Comparison of ENCODE assay signal across 8 mouse cellular contexts in the genomic region with DNA sequence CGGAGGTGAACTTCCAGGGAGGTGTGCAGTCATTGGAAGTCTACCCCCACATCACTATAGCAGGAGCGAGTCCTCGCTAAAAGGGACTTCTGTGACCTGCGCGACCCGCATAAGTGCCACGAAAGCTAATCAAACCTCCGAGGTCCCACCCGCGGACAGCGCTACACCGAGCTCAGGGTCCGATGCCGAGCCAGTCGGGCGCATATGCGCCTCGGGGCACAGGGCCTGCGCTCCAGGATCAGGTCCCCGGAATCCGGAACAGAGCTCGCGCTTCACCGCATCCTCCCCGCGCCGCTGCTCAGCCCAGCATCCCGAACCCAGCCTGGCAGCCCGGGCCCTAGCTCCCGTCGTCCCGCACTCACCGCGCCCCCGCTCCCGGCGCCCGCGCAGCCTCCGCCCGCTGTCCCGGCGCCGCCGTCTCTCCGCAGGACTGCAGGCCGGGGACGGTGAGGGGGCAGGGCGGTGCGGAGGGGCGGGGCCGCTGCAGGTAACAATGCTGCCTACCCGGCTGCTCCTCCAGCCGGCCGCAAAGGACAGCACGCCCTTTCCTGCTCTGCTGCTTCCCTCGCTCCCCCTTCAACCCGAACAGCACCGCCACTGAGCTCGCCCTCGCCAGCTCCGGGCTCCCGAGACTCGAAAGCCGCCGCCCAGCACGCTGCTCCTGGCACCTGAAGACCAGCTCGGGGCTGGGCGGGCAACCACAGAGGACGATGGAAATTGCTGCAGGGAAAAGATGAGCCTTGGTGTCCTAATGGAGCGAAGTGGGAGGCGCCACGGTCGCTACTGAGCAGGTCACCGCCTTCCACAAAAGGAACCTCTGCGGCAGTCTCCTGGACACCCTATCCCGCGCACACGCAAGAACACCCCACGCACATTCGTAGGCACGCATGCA. TPM values are rescaled to one million over a fixed set of nuclear protein-coding genes. Genes with fewer than 3 reads are reported as not detected.
DNase-seq lines count a peak whose midpoint lies in the region; ATAC-seq and TF ChIP-seq lines count a peak whose summit lies in the region.

A gene (minus strand): TSS at position 424 of the 892 bp plus-strand sequence.

- peak within 1 kb of the TSS; percentile 66 for H3K9ac ChIP-seq in heart, embryonic 11.5 days (ENCODE audit: low read depth, low read length)
- H3K9ac ChIP-seq in kidney, embryonic 14.5 days (ENCODE audit: low read depth, low read length), result peak within 1 kb of the TSS; percentile 63
- peak within 1 kb of the TSS; percentile 83 for H3K9ac ChIP-seq in liver, postnatal 0 days (replicated peaks)
- peak within 1 kb of the TSS; percentile 86 for H3K9ac ChIP-seq in neural tube, embryonic 12.5 days
- peak within 1 kb of the TSS; percentile 87 for H3K9ac ChIP-seq in stomach, postnatal 0 days (ENCODE audit: low read length)

- peak; percentile 67 to 73 for DNase-seq in urinary bladder, adult 18-20 months (ENCODE audit: low spot score in 2 of 2)
- no peak for DNase-seq in urinary bladder, postnatal 10 days (ENCODE audit: low spot score)
- DNase-seq in embryo, embryonic 10.5 days (ENCODE audit: low spot score), result peak; percentile 60
- DNase-seq in liver, postnatal 0 days, result peak; percentile 79
- DNase-seq in stomach, postnatal 0 days (ENCODE audit: low spot score), result peak; percentile 91

- H3K4me1 ChIP-seq in heart, embryonic 11.5 days (ENCODE audit: control insufficient read depth, insufficient read depth, low read length), result peaks cover 16% of the 10 kb centered on the region
- peaks cover 17% of the 10 kb centered on the region for H3K4me1 ChIP-seq in kidney, embryonic 14.5 days (ENCODE audit: control insufficient read depth, insufficient read depth, low read length)
- peaks cover 18% of the 10 kb centered on the region for H3K4me1 ChIP-seq in liver, postnatal 0 days (ENCODE audit: insufficient read depth)
- H3K4me1 ChIP-seq in neural tube, embryonic 12.5 days, result peaks cover 30% of the 10 kb centered on the region
- H3K4me1 ChIP-seq in stomach, postnatal 0 days (replicated peaks; ENCODE audit: control insufficient read depth, insufficient read depth), result no peaks in the 10 kb centered on the region

- peak within 1 kb of the TSS; percentile 97 for H3K4me2 ChIP-seq in heart, embryonic 11.5 days
- peak within 1 kb of the TSS; percentile 99 for H3K4me2 ChIP-seq in kidney, embryonic 14.5 days (replicated peaks; ENCODE audit: low read depth, low read length)
- peak within 1 kb of the TSS; percentile 83 for H3K4me2 ChIP-seq in liver, postnatal 0 days (ENCODE audit: low read depth, low read length)
- peak within 1 kb of the TSS; percentile 99 for H3K4me2 ChIP-seq in neural tube, embryonic 12.5 days (replicated peaks)
- peak within 1 kb of the TSS; percentile 100 for H3K4me2 ChIP-seq in stomach, postnatal 0 days (replicated peaks; ENCODE audit: low read depth)

- peaks cover 61% of the 10 kb centered on the region for H3K27me3 ChIP-seq in heart, embryonic 11.5 days (ENCODE audit: control insufficient read depth, insufficient read depth, low read length)
- peaks cover 21% of the 10 kb centered on the region for H3K27me3 ChIP-seq in kidney, embryonic 14.5 days (ENCODE audit: control insufficient read depth, insufficient read depth, low read length)
- H3K27me3 ChIP-seq in liver, postnatal 0 days (ENCODE audit: insufficient read depth, low read length), result peaks cover 24% of the 10 kb centered on the region
- H3K27me3 ChIP-seq in neural tube, embryonic 12.5 days (replicated peaks), result peaks cover 18% of the 10 kb centered on the region
- H3K27me3 ChIP-seq in stomach, postnatal 0 days (ENCODE audit: control insufficient read depth, insufficient read depth, low read length), result no peaks in the 10 kb centered on the region

- no peak within 1 kb of the TSS for H3K27ac ChIP-seq in heart, embryonic 11.5 days (ENCODE audit: low read depth, low read length)
- H3K27ac ChIP-seq in kidney, embryonic 14.5 days (ENCODE audit: low read depth, low read length), result no peak within 1 kb of the TSS
- H3K27ac ChIP-seq in liver, postnatal 0 days (ENCODE audit: low read depth), result peak within 1 kb of the TSS; percentile 79
- peak within 1 kb of the TSS; percentile 47; the same call in 1 of the 2 replicates for H3K27ac ChIP-seq in neural tube, embryonic 12.5 days
- peak within 1 kb of the TSS; percentile 90 for H3K27ac ChIP-seq in stomach, postnatal 0 days (replicated peaks)

- peak within 1 kb of the TSS; percentile 63 for H3K4me3 ChIP-seq in heart, embryonic 11.5 days (ENCODE audit: low read depth, low read length)
- H3K4me3 ChIP-seq in kidney, embryonic 14.5 days (ENCODE audit: low read length), result peak within 1 kb of the TSS; percentile 67
- peak within 1 kb of the TSS; percentile 74 for H3K4me3 ChIP-seq in liver, postnatal 0 days (ENCODE audit: low read depth, low read length)
- H3K4me3 ChIP-seq in neural tube, embryonic 12.5 days, result peak within 1 kb of the TSS; percentile 64
- H3K4me3 ChIP-seq in stomach, postnatal 0 days (ENCODE audit: low read depth, low read length), result peak within 1 kb of the TSS; percentile 78

- no peak for TF ChIP-seq EP300 in liver, postnatal 0 days (IDR thresholded peaks at IDR 0.05; ENCODE audit: low read depth)
- TF ChIP-seq EP300 in stomach, postnatal 0 days (optimal IDR thresholded peaks at IDR 0.05), result no peak

- H3K36me3 ChIP-seq in heart, embryonic 11.5 days (ENCODE audit: control insufficient read depth, insufficient read depth, low read length), result no peaks in the 10 kb centered on the region
- H3K36me3 ChIP-seq in kidney, embryonic 14.5 days (ENCODE audit: control insufficient read depth, insufficient read depth, low read length), result no peaks in the 10 kb centered on the region
- no peaks in the 10 kb centered on the region for H3K36me3 ChIP-seq in liver, postnatal 0 days (replicated peaks; ENCODE audit: insufficient read depth, low read length)
- H3K36me3 ChIP-seq in neural tube, embryonic 12.5 days, result no peaks in the 10 kb centered on the region
- no peaks in the 10 kb centered on the region for H3K36me3 ChIP-seq in stomach, postnatal 0 days (ENCODE audit: control insufficient read depth, insufficient read depth, low read length)

- no peaks in the 10 kb centered on the region for H3K9me3 ChIP-seq in heart, embryonic 11.5 days (replicated peaks; ENCODE audit: control insufficient read depth, low read length)
- no peaks in the 10 kb centered on the region for H3K9me3 ChIP-seq in kidney, embryonic 14.5 days (ENCODE audit: control insufficient read depth, low read length)
- no peaks in the 10 kb centered on the region for H3K9me3 ChIP-seq in liver, postnatal 0 days (ENCODE audit: low read length)
- H3K9me3 ChIP-seq in neural tube, embryonic 12.5 days, result no peaks in the 10 kb centered on the region
- no peaks in the 10 kb centered on the region for H3K9me3 ChIP-seq in stomach, postnatal 0 days (ENCODE audit: control insufficient read depth, low read length)

- TF ChIP-seq CTCF in liver, postnatal 0 days (IDR thresholded peaks at IDR 0.05; ENCODE audit: low read depth), result peak; percentile 36
- TF ChIP-seq CTCF in stomach, postnatal 0 days (IDR thresholded peaks at IDR 0.05; ENCODE audit: low read depth), result peak; percentile 43; the same call in 1 of the 2 replicates

- ATAC-seq in heart, embryonic 11.5 days (replicated peaks; ENCODE audit: insufficient number of reproducible peaks, low FRiP score, low TSS enrichment), result peak; percentile 82
- ATAC-seq in kidney, embryonic 14.5 days (ENCODE audit: low FRiP score, low TSS enrichment), result peak; percentile 81
- ATAC-seq in liver, postnatal 0 days, result peak; percentile 58
- ATAC-seq in neural tube, embryonic 12.5 days (ENCODE audit: low FRiP score, low read depth), result peak; percentile 78
- peak; percentile 90 for ATAC-seq in stomach, postnatal 0 days (ENCODE audit: low FRiP score, low TSS enrichment)

- under 1% methylated on average over 78 of the region's 82 CpGs for WGBS in heart, embryonic 11.5 days (ENCODE audit: insufficient replicate concordance)
- under 1% methylated on average over 71 of the region's 82 CpGs for WGBS in kidney, embryonic 14.5 days
- 2% methylated on average over 76 of the region's 82 CpGs for WGBS in liver, postnatal 0 days (ENCODE audit: insufficient replicate concordance)
- under 1% methylated on average over 82 of the region's 82 CpGs for WGBS in neural tube, embryonic 12.5 days
- under 1% methylated on average over 81 of the region's 82 CpGs for WGBS in stomach, postnatal 0 days

RNA-seq across cellular contexts. Expression of the gene that starts here (rescaled TPM):
- polyA plus RNA-seq in heart, embryonic 11.5 days (2014; fragmentation: Nextera tagmentation; extraction: Ambion mirVana), result 1.4 and 5.0 TPM in 2 replicates
- polyA plus RNA-seq in kidney, embryonic 14.5 days (2014; fragmentation: Nextera tagmentation; extraction: Ambion mirVana), result 0.87 and 4.4 TPM in 2 replicates
- 16.8 and 19.1 TPM in 2 replicates for polyA plus RNA-seq in liver, postnatal 0 days (2015; fragmentation: Nextera tagmentation; extraction: Ambion mirVana)
- polyA plus RNA-seq in neural tube, embryonic 12.5 days (2016; fragmentation: Nextera tagmentation; extraction: Ambion mirVana), result 9.8 and 10.2 TPM in 2 replicates
- 17.8 and 19.5 TPM in 2 replicates for polyA plus RNA-seq in stomach, postnatal 0 days (2015; fragmentation: Nextera tagmentation; extraction: Ambion mirVana)

Comparison
In these comparisons a context has a peak if more than half of its experiments do, and no peak if none do; other contexts are left out.
1. H3K27ac ChIP-seq: peak in liver, postnatal 0 days (single experiment), neural tube, embryonic 12.5 days (single experiment) and stomach, postnatal 0 days (single experiment); none in heart, embryonic 11.5 days (single experiment) and kidney, embryonic 14.5 days (single experiment).
2. Peak in every context shown above with its lines, with median percentiles within 50 percentile points of each other: ATAC-seq, H3K4me2 ChIP-seq, H3K4me3 ChIP-seq and H3K9ac ChIP-seq.